Mouse (Mus musculus) cerebellum, adult 18-20 months (tissue): ENCODE measurements around the gene Dnmt1.

ENCODE experiments used
- DNase-seq, 2 experiments: peaks; one replicate each; pipeline ENCODE4 v3.0.0; 2021

Dnmt1 gene

DNA sequence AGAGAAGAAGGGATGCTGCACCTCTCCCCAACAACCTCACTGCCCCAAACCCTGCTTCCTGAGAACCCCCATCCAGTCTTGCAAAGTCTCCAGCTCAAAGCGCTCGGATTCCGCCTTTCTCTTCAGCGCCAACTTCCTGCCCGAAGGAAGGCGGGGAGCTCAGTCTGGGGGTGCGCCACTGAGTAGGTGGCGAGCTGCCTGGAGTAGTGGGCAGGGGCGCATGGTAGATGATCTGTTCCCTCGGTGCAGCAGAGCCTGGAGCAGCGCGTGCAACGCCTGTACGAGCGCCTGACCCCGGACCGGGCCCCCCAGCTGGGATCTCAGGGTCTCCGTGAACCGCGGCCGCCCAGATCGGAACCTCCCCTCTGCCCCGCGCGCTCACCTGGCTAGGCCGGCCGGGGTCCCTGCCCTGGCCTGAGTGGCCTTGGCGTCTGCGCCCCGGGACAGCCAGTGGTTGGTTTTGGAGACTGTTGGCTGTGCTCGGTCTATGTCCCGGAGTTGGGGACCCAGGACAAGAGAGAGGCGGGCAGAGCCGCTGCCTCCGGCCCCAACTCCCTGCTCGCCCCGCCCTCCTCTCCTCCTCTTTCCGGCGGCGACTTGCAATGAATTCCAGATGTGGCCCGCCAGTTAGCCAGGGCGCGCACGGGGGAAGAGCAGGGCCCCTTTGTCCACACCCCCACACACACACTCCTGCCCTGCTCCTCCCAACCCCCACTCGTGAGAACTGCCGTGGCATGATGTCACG, 16.7 kb upstream of the Dnmt1 start, which contains the start of gene S1pr2:
Gene S1pr2, minus strand, starts transcription at position 566 of the 745 bp plus-strand sequence.
- peak; percentile 17 to 21 for DNase-seq

- no peak for DNase-seq
Measured at GRCm38 (mm10) chr9:20975431-20976215, 15.9 kb upstream of the Dnmt1 start.

DNA sequence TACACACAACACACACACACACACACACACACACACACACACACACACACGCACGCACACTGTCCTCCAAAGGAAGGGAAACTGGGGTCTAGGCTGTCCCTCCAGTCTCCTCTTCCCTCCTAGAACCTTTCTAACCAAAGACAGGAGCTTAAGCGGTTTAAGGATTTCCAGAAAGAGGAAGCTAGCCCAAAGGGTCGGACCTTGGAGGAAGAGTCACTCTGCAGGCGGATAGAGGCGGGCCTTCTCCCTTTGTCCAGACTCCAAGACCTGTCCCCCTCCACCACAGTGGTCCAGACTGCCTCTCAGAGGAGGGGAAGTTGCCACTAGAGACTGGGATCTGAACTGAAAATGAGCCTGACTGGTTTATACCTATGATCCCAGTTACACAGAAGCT, 14.0 kb upstream of the Dnmt1 start:
- DNase-seq, result no peak

DNA sequence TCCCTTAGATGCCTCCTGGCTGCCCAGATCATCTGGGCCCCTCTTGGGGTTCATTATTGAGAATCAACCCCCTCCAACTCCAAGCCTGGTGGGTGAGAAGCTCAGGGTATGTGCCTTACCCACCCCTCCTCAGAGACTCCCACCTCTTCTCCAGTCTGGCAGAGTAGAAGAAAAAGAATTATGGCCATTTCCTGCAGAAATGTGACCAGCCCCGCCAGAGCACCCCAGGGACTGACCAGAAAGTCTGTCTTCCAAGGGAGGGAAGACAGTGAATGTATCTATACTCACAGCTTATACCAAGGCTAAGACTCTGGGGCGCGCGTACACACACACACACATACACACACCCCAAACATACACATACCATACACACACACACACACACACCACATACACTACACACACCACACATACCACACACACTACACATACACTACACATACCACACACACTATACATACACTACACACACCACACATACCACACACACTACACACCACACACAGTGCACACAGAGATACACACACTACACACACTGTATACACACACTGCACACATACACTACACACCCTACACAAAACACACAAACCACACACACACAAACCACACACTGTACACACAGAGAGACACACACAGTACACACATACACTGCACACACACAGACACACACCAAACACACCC, 13.5 kb upstream of the Dnmt1 start:
- no peak for DNase-seq

DNA sequence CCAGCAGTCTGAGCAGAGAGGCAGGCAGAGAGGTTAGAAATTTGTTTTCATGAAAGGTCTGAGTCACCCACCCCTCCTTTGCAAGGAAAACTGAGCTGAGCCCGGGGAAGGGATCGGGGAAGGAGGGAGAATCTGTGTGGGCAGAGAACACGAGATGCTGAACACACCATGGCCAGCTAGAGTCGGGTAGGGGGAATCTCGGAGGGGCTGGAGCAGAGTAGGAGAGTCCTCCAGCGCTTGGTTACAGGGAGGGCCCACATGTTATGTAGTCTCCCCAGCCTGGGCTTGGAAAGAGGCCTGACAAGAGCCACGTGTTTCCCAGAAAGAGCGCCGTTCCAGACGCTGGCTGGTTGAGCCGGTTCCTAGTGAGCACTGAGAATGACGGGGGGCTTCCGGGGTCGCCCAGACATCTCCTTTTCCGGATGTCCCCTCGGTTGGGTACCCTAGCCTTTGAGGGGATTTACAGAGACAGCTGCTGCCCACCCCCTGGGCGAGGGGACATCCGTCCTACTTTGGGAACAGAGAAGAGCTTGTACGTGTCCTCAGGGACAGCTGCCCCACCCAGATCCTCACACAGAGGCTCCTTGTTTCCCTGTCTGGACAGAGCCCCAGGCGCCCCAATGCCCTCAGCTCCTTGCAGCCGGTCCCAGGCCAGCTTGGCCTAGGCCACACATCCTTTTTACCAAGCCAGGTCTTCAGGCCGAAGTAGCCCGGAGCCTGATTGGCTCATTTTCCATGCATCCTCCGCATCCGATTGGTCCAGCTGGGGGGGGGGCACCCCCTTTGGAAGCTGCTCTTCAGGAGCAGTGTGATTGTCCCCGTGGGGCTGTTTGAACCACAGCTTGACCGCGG, 12.7 kb upstream of the Dnmt1 start:
- DNase-seq, result peak; percentile 46 to 48

DNA sequence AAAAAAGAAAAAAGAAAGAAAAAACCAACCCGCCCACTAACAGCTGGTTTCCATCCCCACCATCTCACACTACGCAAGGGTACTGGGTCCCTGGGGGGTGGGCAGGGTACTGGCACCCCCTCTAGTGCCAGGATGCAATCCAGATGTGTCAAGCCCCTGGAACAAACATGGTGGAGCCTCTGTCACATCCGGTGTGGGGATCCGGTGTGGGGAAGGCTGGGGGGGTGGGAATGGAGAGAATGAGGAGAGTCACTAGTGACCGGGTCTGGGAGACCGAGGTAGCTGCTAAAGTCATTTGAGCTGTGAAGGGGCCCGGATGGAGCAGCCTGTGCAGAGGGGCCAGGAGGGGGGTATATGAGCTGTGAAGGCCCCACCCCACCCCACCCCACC, 12.1 kb upstream of the Dnmt1 start:
- DNase-seq, result no peak

DNA sequence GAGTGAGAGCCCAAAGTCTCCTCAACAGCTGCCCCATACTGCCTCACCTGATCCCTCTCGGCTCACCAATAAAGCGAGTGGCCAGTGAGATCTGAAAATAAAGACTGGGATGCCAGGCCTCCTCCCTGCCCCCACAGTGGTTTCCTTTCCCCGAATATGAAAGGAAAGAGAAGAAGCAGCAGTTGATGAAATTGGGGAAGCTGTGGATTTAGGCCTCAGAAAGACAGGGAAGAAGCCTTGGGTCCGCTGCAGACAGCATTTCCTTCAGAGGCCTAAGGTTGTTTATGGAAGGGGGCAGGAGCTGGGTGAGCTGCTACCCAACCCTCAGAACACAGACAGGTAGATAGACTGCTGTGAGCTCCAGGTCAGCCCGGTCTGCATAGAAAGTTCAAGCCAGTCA, 7.1 kb upstream of the Dnmt1 start:
- DNase-seq, result no peak

- DNase-seq, result no peak
Measured at GRCm38 (mm10) chr9:20966008-20966407, 6.3 kb upstream of the Dnmt1 start.

DNA sequence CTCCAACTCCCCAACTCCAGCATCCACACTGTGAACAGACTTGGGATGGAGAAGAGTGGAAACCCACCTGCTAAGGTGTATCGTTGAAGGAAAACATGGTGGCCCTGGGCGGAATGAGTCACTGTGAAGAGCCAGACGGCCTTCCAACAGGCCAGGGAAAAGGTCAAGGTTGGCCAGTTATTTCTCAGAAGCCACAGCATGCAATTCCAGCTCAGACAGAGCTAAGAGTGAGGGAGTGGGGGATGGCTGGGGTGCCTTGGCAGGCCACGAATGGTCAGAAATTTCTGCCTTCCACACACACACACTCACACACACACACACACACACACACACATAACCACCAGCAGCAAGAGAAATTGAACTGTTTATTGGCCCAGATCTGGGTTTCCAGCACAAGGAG, 5.9 kb upstream of the Dnmt1 start:
- DNase-seq, result no peak

GRCm38 (mm10) chr9:20961557-20961956, 1.9 kb upstream of the Dnmt1 start:
- DNase-seq, result no peak

GRCm38 (mm10) chr9:20956989-20957388, 2.7 kb downstream of the Dnmt1 start:
- DNase-seq, result no peak

- peak; percentile 96 to 98 for DNase-seq
Measured at GRCm38 (mm10) chr9:20952520-20953227, 7.0 kb downstream of the Dnmt1 start.

DNA sequence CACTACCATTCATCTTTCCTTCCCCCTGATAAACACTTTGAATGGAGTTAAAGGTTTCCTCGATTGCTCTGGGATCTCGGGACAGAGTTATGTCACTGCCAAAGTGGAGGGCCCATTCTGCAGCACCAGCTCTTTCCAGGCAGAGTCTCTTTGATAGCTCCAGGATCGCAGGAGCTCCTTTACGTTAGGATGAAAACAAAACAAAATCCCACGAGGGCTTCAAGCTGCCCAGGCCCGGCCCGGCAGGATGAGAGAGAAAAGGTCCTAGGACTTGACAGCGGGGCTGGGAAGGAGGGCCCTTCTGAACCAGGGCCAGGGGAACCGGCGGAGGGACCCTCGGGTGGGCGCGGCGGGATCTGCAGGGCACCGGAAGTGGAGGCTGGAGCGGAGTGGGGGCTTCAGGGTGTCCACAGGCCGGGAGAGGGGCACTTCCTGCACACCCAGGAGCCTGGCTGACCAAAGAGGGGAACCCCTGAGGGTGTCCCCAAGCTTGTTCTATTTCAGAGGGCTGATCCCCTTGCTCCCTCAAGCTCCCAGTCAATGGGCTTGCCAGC, 7.6 kb downstream of the Dnmt1 start:
- DNase-seq, result no peak

GRCm38 (mm10) chr9:20951441-20951840, 8.2 kb downstream of the Dnmt1 start:
- peak; percentile 51 to 65 for DNase-seq

DNA sequence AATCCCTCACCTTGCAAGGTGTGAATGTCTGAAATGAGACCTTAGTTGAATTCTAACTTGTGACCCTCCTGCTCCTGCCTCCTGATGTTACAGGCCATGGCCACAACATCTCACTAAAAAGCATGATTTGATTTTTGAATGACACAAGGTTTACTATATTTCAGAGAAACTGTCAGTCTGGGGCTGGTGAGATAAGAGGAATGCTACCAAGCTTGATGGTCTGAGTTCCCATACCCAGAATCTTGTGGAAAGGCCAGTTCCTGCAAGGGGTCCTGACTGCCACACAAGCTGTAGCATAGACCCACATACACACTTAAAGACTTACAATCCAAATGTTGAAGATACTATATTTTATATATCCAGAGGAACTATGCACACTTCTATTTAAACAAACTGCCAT, 9.3 kb downstream of the Dnmt1 start:
- DNase-seq, result no peak

GRCm38 (mm10) chr9:20946066-20946880, 13.4 kb downstream of the Dnmt1 start:
- DNase-seq, result no peak

GRCm38 (mm10) chr9:20944697-20945370, 14.9 kb downstream of the Dnmt1 start:
- no peak for DNase-seq

- DNase-seq, result no peak
Measured at GRCm38 (mm10) chr9:20943911-20944310, 15.8 kb downstream of the Dnmt1 start.

DNA sequence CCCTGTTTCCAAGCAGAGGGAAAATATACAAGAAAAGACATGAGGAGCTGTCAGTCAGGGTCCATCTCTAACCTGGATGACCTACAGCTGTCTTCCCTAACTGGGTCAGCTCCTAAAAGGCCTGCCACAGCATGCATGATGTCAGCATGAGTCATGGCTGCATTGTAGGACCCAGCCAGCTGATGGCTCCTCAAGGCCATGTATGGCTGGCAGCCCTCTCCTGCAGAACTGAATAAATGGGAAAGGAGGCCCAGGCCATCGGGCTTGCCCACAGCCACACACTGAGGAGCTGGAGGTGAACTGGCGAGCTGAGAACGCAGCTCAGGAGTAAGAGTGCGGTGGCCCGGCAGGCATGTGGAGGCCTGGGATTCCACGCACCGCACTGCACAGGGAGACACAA, 16.3 kb downstream of the Dnmt1 start:
- peak; percentile 12 to 20 for DNase-seq

DNA sequence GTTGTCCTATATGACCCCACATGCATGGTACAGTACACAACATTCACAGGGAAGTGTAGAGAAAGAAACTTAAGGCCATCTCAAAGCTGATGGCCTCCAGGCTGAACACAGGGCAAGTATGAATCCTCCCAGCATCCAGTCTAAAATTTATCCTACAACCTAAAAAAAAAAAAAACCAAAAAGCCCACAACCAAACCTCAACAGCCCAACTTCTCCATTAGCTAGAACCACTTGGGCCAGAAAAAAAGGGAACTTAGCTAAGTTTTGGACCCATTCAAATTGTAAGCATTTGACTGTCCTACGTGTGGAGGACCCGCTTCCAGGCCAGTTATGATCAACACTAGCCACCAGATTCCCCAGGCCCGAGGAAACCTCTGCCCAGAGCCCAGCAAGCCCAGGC, 36.4 kb downstream of the Dnmt1 start:
- DNase-seq, result no peak
